Mouse (Mus musculus) gastrocnemius, adult 2 months (tissue): ENCODE data around the gene Slc29a4. TPM values are rescaled to one million over a fixed set of nuclear protein-coding genes. Genes with fewer than 3 reads are reported as not detected.

Experiments
- DNase-seq: peaks from one replicate; pipeline ENCODE4 v3.0.0; 2022
- H3K27ac ChIP-seq: fragments of 200-600 bp; 2 replicates; pipeline ENCODE4 v1.8.1; 2022; ENCODE audit warnings: mild to moderate bottlenecking
- H3K4me3 ChIP-seq: fragments of 200-600 bp; 2 replicates; pipeline ENCODE4 v1.8.1; 2022; ENCODE audit warnings: mild to moderate bottlenecking, moderate library complexity
- CTCF ChIP-seq: fragments of 200-600 bp; IDR thresholded peaks from 2 replicates; pipeline ENCODE4 v1.8.1; 2022; ENCODE audit warnings: antibody characterized with exemption, mild to moderate bottlenecking, moderate library complexity
- intact Hi-C: fragments of 180-260 bp; cut with DNase I; formaldehyde crosslinking; loops from one replicate; pipeline ENCODE4 v1.15.1; 2025
- long read RNA-seq, 2 experiments: library from polyadenylated mRNA; stranded (forward); transcript quantifications; one replicate each; pipeline ENCODE4 v2.0.0; 2021
- total RNA-seq, 2 experiments: library from RNA; stranded (reverse); gene quantifications; 2 replicates each; pipeline ENCODE4 v1.2.3; 2021

The Slc29a4 gene
- not detected for total RNA-seq
- long read RNA-seq, experiment 1: 0 reads
- long read RNA-seq, experiment 2, partial matches to known transcripts: 0 of 1 reads
- long read RNA-seq, experiment 2, other reads (novel, unspliced or antisense): 0 of 1 reads

GRCm38 (mm10) chr5:142692248-142692647 lies at the start of gene Slc29a4:
TSS of gene Slc29a4 (plus strand) at chr5:142692512.
- no peak for TF ChIP-seq CTCF
- no peak for DNase-seq
- H3K27ac ChIP-seq: no peak within 1 kb of the TSS
- intact Hi-C loops: no loop called here
- H3K4me3 ChIP-seq: no peak within 1 kb of the TSS

- DNase-seq: no peak
- TF ChIP-seq CTCF: no peak
- H3K27ac ChIP-seq: no peak overlapping the region
- no peak overlapping the region for H3K4me3 ChIP-seq
- intact Hi-C loops: no loop called here
Measured at GRCm38 (mm10) chr5:142648162-142648561, 44.1 kb upstream of the Slc29a4 start.

GRCm38 (mm10) chr5:142649460-142650050 lies 42.8 kb upstream of the Slc29a4 start:
- intact Hi-C loops: no loop called here
- Histone ChIP-seq H3K4me3 (no peak overlapping the region), H3K27ac (no peak overlapping the region)
- no peak for DNase-seq
- no peak for TF ChIP-seq CTCF

DNA sequence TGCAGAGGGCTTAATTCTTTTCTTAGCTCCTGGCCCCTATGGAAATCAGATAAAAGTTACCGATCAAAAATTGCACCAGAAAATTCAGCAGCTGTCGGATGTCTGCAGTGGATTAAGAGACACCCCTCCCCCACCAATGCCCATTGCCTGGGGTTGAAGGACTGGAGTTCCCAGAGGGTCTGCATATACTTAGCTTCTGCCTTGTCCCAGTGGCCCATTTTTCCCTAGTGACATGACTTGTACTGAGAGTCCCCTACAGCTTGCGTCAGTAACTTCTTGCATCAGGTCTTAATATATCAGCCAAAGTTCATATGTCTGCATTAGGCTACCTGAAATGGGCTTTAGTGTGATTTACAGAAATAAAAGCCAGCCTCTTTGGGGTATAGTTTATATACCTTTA lies 41.9 kb upstream of the Slc29a4 start:
- TF ChIP-seq CTCF: no peak
- intact Hi-C loops: no loop called here
- no peak overlapping the region for H3K4me3 ChIP-seq
- no peak overlapping the region for H3K27ac ChIP-seq
- DNase-seq: no peak

- no peak for DNase-seq
- TF ChIP-seq CTCF: no peak
- no peak overlapping the region for H3K4me3 ChIP-seq
- H3K27ac ChIP-seq: no peak overlapping the region
- intact Hi-C loops: no loop called here
Measured at GRCm38 (mm10) chr5:142650794-142651497, 41.4 kb upstream of the Slc29a4 start.

DNA sequence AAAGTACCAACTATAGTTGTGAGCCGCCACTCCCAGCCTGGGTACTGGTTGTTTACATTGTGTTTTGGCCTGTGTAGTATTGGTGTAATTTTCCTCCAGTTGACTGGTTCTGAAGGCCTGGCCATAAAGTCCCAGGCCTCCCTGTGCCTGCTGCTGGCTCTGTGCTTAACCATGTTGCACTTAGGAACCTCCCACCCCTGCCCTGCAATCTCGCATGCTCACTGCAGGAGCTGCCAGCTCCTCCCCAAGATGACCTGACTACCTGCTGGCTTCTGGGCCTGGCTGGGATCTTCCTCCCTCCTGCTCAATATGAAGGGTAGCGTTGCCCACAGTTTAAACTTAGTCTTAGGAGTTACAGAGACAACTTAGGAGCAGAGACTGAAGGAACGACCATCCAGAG lies 40.0 kb upstream of the Slc29a4 start:
- no peak for DNase-seq
- H3K4me3 ChIP-seq: no peak overlapping the region
- H3K27ac ChIP-seq: no peak overlapping the region
- intact Hi-C loops: no loop called here
- TF ChIP-seq CTCF: no peak

- Histone ChIP-seq H3K4me3 (no peak overlapping the region), H3K27ac (no peak overlapping the region)
- intact Hi-C loops: no loop called here
- TF ChIP-seq CTCF: no peak
- no peak for DNase-seq
Measured at GRCm38 (mm10) chr5:142660656-142661434, 31.5 kb upstream of the Slc29a4 start.

DNA sequence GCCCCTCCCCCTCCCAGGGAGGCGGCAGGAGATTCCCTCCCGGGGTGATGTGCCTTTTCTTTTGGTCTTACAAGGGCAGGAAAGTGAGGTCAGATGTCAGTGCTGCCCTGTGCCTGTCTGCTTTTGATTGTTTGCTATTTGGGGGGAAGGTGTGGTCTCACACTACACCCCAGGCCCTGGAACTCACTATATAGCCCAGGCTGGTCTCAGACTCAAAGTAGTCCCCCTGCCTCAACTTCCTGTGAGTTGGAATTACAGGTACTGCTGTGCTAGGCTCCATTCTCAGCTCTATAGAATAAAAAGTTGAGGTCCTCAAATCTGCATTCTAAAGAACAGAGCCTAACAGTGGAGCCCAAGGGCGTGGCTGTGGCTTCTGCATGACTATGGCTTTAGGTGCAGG lies 24.4 kb upstream of the Slc29a4 start:
- Histone ChIP-seq H3K4me3 (no peak overlapping the region), H3K27ac (no peak overlapping the region)
- intact Hi-C loops: no loop called here
- TF ChIP-seq CTCF: no peak
- no peak for DNase-seq

- intact Hi-C loops: no loop called here
- TF ChIP-seq CTCF: no peak
- Histone ChIP-seq H3K4me3 (no peak overlapping the region), H3K27ac (no peak overlapping the region)
- no peak for DNase-seq
Measured at GRCm38 (mm10) chr5:142668556-142669263, 23.6 kb upstream of the Slc29a4 start.

DNA sequence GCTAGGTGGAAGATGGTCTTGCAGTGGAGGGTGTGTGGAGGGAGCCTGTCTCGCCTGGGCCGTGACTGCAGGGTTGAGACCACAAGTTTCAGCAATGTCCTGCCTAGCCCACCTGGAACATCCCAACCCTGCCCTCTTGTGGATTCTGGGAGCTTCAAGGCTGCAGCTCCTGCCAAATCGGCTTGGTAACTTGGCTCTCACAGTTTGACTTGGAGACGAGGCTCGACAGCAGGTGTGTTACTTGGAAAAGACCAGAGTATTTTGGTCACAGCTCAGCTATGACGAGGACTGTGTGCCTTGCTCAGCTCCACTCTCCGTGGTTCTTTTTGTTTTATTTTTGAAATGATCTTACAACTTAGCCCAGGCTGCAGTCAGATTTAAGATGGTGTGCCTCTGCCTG lies 22.6 kb upstream of the Slc29a4 start:
- peak; percentile 50 for TF ChIP-seq CTCF
- intact Hi-C loops: no loop called here

GRCm38 (mm10) chr5:142673082-142673481 lies 19.2 kb upstream of the Slc29a4 start:
- DNase-seq: no peak
- H3K4me3 ChIP-seq: no peak overlapping the region
- intact Hi-C loops: no loop called here
- peak; percentile 24; the same call in 1 of the 2 replicates for TF ChIP-seq CTCF
- H3K27ac ChIP-seq: no peak overlapping the region

More for the DNA sequence above, 22.6 kb upstream of the Slc29a4 start:
- Histone ChIP-seq H3K4me3 (no peak overlapping the region), H3K27ac (peak overlapping the region; percentile 54)
- peak; percentile 67 for DNase-seq

DNA sequence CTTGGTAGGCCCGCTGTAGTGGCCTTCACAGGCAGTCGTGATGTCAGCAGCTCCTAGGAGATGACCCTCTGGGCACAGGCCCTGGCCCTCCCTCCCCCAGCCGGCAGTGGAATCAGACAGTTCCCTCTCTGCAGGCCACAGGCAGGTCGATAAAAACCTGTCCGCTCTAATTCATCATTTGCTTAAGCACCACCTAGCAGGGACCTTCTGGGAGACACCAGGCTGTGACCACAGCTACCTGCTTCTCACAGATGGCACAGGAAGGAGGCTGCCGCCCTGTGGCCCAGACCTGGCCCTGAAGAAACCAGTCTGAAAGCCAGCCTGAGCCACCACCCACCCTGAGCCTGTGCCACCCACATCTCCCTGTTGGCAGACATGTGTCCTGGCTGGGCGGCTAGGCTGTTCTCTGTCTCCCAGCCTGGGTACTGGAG lies 14.2 kb upstream of the Slc29a4 start:
- Histone ChIP-seq H3K27ac (no peak overlapping the region), H3K4me3 (no peak overlapping the region)
- DNase-seq: no peak
- no peak for TF ChIP-seq CTCF
- intact Hi-C loops: no loop called here
